Mouse (Mus musculus) adipocyte (in vitro differentiated cells): ENCODE data around the gene 1700109H08Rik.
"Not testable (repeated sequence)": the region's sequence is repeated elsewhere in the genome, so short reads cannot be mapped to it uniquely, and the experiment has no call there.

Experiments used
- DNase-seq: peaks from one replicate; pipeline ENCODE4 v3.0.0-alpha.2; 2016; ENCODE audit warnings: low spot score

1700109H08Rik gene

DNA sequence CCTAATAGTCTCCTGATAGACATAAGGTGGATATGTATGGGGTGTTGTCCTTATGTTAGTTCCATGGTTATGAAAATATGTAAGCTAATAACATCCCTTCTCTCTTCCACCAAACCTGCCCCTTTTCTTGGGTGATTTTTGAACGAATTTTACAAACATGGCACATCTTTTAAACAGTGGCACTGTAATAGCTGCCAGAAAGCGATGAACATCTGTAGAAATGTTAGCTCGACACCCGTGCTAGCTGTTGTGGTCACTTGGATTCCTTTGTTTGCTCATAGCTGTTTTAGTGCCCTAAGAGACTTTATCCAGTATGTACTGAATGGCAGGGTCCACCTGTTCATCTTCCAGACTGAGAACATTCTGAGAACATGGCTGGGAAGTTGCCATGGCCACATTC, at the start of gene 1700109H08Rik:
Gene 1700109H08Rik (plus strand): TSS at position 301 of the 400 bp plus-strand sequence.
- no peak for DNase-seq

GRCm38 (mm10) chr5:3521741-3522140, 49.6 kb upstream of the 1700109H08Rik start:
- no peak for DNase-seq

DNA sequence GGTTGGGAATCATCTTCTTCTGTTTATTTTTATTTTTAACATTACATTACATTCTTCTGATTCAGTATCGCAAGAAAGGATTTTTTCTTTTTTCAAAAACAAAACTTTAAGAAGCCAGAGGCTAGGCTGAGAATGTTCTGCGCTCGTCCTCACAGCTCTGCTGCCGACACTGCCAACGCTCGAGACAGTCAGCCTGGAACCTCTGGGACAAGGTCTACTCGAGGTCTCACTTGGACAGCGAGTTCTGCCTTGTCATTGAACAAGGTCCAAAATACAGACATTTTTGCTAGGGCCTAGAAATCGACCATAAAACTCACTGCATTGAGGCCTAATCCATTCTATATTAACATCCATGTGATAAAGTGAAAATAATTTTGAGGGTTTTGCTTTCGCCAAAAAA, 48.5 kb upstream of the 1700109H08Rik start:
- no peak for DNase-seq

GRCm38 (mm10) chr5:3527041-3527691, 44.2 kb upstream of the 1700109H08Rik start:
- DNase-seq, result no peak

DNA sequence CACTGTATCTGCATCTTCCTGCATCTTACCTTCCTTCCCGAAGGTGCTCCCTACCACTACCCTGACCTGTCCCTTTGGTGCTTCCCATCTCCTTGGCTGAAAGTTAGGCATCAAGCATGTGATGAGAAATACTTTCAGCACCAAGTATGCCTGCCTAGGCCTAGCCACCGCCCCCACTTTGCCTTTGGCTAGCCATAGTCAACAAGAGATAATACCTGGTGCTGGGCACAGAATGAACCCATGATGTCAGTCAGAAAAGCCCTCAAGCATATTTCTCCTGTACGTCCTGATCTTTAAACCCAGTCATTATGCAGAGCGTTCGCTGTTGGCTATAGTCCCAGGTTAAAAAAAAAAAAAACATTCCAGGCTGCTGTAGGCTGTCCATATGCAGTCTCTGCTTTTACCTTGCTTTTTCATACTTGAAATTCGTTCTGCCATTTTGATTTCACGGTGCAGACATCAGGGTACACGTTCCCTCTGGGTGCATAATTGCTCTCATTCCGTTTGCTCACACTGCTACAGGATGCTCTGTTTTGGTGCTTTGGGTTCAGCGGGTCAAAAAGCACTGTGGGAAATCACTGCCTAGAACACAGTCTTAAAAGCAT, 41.7 kb upstream of the 1700109H08Rik start:
- no peak for DNase-seq

- not testable (repeated sequence) for DNase-seq
Measured at GRCm38 (mm10) chr5:3532048-3532447, 39.3 kb upstream of the 1700109H08Rik start.

- no peak for DNase-seq
Measured at GRCm38 (mm10) chr5:3536592-3537212, 34.7 kb upstream of the 1700109H08Rik start.

DNA sequence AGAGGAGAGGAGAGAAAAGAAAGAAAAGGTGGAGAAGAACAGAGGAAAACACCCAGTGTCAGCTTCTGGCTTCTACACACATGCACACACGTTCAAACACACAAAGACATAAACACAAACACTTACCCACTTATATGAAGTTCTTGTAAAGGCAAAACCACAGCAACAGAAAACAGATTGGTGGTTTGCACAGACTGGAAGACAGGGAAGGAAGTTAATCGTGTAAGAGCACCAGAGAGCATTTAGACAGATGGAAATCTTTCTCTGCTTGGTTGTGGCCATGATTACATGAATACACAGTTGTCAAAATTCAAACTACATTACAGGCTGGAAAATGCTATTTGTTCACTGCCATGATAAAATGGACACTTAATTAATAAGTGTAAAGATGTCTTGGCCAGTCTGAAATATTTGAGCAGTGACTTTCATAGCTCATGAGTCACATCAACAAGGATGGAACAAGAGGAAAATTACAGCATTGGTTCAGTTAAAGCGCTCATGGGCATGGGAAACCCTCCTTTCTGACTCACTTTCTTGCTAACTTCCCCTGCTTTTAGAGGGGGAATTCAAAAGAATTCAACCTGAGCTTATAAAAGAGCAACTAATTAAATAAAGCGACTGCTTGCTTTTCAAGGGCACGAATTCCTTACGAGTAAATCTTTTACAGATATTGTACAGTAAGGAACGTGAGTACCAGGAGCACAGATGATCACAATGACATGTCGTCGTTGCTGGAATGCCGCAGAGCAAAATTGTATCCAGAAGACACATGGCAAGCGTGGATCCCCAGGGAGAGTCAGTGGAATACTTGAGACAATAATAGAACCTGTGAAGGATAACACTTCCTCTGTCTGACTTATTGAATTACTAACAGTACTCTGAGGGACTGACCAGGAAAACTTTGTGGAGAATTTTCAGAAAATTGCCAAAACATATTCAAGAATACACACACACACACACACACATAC, 32.6 kb upstream of the 1700109H08Rik start:
- DNase-seq, result peak; percentile 26

GRCm38 (mm10) chr5:3541871-3542270, 29.5 kb upstream of the 1700109H08Rik start:
- no peak for DNase-seq

GRCm38 (mm10) chr5:3543629-3544479, 27.5 kb upstream of the 1700109H08Rik start, which contains the start of gene Fam133b:
TSS of gene Fam133b (plus strand) at chr5:3543833.
- DNase-seq, result peak; percentile 92

DNA sequence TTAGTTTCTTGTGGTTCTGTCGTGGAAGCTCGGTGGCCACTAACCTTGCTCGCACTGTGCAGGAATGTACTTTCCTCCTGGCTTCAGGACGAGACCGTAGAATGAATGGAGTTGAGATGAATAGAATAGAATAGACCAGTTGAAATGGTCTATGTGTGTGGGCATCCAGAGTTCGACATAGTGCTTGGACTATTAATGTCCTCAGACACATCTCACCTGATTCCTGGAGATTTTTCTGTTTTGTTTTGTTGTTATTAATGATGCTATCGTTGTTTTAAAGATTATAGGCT, 26.9 kb upstream of the 1700109H08Rik start:
- no peak for DNase-seq

DNA sequence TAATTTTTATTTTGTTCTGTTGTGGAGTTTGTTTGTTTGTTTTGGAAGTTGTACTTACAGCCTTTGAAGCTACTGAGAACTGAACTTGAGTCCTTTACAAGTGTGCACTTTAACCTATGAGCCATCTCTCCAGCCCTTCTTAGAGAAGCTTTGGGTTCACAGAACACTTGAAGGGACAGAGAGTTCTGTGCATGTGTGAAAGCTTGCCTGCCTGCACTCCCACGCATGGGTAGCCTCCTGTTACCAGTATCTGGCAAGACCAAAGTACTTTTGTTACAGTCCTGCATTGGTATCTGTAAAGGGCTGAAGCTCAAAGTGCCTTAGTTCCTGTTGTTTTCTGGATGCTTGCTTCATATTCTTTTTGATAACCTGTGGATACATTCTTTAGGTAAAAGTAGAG, 25.1 kb upstream of the 1700109H08Rik start:
- DNase-seq, result peak; percentile 32

DNA sequence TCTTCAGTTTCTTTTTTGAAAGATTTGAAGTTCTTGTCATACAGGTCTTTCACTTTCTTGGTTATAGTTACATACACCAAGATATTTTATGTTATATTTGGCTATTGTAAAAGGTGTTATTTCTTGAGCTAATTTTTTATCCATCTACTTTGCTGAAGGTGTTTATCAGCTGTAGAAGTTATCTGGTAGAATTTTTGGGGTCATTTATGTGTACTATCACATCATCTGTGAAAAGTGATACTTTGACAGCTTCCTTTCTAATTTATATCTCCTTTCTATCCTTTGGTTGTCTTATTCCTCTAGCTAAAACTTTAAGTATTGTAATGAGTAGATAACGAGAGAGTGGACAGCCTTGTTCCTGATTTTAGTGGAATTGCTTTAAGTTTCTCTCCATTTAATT, 19.9 kb upstream of the 1700109H08Rik start:
- no peak for DNase-seq

- DNase-seq, result no peak
Measured at GRCm38 (mm10) chr5:3554198-3554597, 17.2 kb upstream of the 1700109H08Rik start.

- DNase-seq, result no peak
Measured at GRCm38 (mm10) chr5:3574825-3575224, 3.5 kb downstream of the 1700109H08Rik start.

DNA sequence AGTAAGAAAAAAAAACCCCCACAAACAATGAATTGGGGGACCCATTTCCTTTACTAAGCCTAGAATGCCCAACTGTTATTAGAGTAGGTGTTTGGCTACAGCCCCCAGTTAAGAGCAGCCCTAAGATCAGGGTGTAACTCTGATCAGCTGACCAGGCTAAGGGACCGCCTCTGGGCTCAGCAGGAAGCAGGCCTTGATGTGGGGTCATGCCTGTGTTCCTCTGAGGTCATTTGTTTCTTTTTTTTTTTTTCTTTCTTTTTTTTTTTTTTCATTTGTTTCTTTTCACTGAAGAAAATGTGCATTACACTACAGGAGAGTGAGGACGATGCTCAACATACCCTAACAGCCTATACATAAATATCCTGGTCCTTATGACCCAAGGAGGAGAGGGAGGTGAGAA, 6.6 kb downstream of the 1700109H08Rik start:
- DNase-seq, result no peak

- DNase-seq, result no peak
Measured at GRCm38 (mm10) chr5:3579066-3579465, 7.7 kb downstream of the 1700109H08Rik start.

DNA sequence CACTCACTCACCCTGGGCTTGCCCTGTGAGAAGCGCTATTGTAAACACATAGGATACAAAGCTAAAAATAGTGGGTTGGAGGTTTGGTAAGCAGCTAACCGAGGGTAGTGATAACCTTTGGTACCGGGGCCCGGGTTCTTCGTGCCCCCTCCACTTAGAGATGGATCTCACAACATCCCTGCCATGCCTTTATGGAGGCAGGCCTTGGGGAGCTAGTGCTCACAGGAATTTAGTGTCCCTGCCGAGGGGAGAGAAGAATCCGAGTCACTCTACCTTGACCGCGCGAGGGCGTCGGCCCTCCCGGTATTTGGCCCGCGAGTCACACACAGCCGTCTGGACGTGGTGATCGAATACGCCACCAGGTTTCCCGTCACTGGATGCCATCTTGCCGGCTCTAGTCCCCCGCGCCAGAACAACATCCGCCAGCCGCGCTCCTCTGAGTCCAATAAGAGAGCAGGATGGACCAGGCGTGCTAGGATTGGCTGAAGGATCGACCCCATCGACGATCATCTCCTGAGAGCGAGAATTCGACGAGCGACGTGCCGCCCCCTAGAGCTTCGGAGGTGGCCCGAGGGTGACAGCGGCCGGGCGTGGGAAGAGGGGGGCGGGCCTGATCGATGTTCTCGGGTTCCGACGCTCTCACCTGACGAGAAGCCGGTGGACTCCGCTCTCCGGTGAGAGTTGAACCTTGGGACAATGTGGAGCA, 24.5 kb downstream of the 1700109H08Rik start, which contains the start of gene Pex1:
Gene Pex1 (plus strand): TSS at position 374 of the 706 bp plus-strand sequence.
- DNase-seq, result peak; percentile 96

DNA sequence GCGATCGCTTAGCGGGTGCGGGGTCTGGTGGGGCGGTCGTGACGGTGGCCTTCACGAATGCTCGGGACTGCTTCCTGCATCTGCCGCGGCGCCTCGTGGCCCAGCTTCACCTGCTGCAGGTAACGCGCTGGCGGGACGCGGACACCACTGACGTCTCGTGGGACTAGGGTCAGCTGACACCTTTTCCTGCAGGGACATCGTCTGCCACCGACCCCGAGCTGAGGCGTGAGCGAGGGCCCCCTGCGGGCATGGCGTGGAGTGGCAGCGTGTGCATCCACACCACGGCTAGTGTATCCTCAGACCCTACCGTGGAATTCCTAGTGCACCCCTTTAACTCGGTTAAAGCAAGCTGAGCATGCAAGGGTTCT, 25.0 kb downstream of the 1700109H08Rik start, which contains the start of gene Rbm48:
Gene Rbm48 (minus strand): TSS at position 187 of the 368 bp plus-strand sequence.
- DNase-seq, result peak; percentile 74

- no peak for DNase-seq
Measured at GRCm38 (mm10) chr5:3597171-3597570, 25.8 kb downstream of the 1700109H08Rik start.

DNA sequence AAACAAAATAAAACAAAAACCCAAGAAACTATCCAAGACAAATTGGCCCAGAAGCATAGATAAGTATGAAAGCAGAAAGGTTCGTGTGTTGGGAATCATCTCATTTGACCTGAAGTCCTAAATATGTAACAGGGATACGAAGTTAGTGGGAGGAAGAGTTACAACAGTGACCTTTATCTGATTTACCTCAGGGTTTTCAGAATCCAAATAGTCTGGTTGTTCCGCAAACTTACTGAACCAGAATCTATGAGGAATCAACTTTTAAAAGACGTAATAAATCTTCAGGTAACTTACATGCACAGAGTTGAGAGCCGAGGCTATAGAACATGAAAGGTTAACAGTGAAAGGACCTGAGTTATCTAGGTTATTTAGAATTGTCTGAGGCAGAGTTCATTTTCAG, 27.4 kb downstream of the 1700109H08Rik start:
- no peak for DNase-seq
